Mouse (Mus musculus) layer of hippocampus, adult 8-10 months (tissue): ENCODE measurements at regions not wholly inside any gene's neighbourhood (a gene's known extent, or its start where the extent isn't known, plus 50 kb on each side); places are given as distances from the start of the nearest gene placed in this dataset.
A peak's percentile ranks its signal among the peaks of the same experiment; 100 is the strongest.

Experiments
- DNase-seq, 2 experiments: peaks; one replicate each; pipeline ENCODE4 v3.0.0; 2022; ENCODE audit warnings: low spot score in 2 of 2

DNA sequence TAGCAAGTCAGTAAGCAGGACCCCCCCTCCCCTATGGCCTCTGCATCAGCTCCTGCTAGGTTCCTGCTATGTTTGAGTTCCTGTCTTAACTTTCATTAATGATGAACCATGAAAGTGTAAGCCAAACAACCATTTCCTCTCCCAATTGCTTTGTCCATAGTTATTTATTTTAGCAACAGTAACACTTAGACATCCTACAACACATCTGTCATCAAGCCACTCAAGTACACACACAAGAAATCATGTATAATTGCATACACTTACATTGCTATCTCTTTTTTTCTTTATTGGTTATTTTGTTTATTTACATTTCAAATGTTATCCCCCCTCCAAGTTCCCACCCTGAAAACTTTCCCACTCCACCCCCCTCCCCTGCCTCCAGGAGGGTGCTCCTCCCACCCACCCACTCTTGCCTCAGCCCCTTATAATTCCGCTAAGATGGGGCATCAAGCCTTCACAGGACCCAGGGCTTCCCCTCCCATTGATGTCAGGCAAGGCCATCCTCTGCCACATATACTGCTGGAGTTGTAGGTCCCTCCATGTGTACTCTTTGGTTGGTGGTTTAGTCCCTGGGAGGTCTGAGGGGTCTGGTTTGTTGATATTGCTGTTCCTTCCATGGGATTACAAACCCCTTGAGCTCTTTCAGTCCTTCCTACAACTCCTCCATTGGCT is 310.9 kb upstream of the Ccnh start:
- DNase-seq: no peak

DNA sequence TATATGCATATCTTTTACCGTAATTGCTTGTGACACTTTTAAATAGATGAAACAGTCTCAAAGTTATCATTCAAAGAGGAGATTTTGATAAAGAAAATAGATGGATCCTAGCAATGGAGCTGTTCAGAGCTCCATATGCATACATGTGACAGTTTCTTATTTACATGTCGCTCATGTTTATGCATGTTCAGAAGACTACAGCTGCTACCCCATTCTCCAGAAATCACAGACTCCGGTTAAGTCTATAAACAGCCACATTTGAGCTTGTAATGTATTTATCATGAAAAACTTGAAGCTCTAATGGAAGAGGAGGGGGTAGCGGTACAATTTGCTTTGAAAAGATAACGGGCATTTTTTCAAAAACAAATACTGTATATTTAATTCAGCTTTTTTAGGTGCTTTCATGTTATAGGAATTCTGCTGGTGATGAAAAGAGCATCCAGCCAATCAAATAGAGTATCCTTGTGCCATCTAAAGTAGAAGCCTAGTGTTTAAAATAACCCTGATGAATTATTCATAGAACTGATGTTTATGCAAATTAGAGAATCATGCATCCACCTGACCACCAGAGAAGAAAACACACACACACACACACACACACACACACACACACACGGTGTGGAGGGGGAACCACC is 283.7 kb upstream of the Ccnh start:
- DNase-seq: no peak

DNA sequence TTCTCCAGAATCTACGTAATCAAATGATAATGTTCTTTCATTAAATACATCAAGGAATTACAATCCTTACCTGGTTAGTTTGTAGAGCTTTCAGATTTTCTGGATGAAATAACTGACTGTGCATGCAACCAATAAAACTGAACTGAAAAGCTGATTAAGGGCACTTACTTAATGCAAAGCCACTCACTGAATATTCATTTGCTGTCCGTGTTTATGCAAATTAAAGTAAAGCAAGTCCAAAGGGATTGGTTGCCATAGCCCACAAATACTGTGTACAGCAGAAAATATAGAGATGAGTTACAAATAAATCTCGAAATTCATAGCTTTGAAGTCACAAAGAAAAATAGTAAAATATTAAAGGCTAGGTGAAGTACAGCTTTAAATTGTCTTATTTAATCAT is 283.2 kb upstream of the Ccnh start:
- no peak for DNase-seq

DNA sequence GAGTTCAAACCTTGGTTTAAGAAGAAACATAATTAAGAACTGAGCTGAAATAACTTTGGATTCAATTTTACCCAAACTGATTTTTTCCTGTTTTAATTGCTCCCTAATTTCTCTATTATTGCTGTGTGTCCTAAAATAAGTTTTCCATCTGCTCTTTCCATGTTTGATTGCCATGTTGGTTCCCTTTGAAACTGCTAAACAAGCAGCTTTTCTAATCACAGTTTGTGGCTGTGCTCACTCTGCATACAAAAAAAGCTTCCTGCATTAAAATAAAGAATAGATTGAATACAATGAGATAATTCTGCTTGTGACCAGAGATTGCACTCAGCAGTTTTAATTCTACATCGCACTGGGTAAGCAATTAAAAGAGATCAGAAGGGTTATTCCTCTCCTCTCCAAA is 257.9 kb upstream of the Ccnh start:
- peak in 1 of 2 experiments; percentile 8 for DNase-seq

DNA sequence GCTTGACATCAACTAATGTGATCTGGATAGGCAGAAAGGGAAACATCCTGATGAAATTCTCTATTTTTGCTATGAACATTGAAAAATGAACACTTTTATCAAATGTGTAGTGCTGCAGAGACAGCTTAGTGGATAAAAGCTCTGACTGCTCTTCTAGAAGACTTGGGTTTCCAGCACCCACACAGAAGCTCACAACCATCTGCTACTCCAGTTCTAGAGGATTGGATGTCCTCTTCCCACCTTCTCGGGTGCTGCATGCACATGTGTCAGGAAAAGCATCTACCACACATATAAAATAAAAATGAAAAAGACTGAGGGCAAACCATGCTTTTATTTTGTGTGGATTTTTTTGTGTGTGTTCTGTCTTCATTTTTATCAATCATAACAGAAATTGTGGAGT is 253.6 kb upstream of the Ccnh start:
- peak; percentile 26 to 28 for DNase-seq

DNA sequence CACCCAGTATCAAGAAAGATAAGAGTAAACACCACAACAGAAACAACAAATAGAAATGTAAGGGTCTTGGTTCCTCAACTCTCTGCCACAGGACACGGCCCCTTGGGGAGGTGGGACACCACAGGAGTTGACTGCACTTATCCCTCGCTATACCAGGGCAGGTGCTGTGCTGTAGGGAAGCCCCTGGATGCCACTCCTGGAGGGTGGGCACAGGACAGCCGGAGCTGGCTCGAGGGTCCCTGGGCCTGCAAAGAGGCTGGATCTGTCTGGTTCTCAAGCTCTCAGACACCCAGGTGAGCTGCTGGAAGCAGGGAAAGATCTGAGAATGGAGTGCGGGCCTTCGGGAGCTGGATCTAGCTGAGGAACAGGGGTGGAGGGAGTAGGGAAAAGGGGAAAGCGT is 249.5 kb upstream of the Ccnh start:
- no peak for DNase-seq

DNA sequence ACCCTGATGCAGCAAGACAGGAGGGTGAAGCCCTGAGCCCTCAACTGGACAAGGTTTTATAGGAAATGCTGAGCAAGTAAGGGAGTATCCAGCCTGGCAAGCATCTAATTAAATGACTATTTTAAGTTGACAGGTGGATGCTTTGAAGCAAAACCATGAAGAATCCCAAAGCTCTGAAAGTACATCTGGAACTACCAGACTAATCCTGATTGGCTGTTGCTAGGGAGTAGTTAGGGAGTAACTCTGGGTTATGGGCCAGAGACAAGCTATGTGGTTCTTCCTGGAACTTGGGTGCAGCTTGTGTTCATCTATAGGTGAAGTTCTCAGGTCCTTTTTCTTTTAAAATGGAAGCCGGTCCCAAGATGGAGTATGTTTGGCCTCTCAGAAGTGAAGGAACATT is 248.3 kb upstream of the Ccnh start:
- DNase-seq: no peak

DNA sequence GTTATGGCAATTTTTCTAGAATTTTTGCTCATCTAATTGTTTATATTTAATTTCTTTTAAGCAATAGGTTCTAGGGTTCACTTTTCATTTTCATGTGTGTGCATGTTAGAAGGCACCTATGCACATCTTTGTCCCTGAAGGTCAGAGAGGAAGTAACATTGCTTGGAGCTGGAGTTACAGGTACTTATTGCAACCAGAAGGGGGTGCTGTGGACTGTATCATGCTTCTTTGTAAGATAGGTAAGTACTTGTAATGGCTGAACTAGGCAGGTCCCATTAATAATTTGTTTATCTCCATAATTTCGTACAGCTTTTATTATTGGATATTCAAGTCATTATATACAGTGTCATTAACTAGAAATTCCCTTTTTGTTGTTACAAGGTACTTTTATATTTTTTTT is 238.3 kb upstream of the Ccnh start:
- no peak for DNase-seq

DNA sequence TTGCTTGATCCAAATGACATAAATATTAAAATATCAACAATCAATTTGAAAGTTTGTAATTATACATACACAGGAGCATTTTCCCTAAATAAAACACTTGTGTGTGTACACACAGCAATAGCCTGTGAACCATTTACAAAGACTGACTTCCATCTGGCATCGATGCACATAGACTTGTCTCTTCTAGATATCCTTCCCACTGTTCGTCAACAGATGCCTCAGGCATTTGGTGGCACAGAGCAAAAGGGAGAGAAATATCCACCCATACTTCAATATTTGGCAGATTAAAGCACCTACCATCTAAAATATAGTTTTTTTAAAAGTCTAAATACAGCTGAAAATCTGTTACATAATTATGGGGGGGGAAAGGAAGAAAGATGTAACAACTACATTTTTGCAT is 236.0 kb upstream of the Ccnh start:
- peak; percentile 42 to 61 for DNase-seq

DNA sequence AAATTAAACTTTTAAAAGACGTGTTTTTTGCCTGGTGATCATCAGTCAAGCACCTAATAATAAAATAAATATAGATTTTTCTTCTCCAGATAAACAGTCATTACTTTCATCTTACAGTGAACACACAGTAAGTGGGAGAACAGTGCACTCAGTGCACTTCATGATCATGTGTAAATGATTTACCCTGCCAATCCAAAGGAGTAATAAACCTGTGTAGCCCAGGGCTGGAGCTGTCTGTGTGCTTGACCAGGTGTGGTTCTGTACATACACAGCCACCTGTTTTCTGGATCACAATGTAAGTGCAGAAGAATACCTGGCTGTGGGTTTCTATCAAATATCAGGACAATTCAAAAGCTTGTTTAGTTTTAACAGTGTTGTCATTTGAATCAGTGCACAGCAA is 235.4 kb upstream of the Ccnh start:
- no peak for DNase-seq

DNA sequence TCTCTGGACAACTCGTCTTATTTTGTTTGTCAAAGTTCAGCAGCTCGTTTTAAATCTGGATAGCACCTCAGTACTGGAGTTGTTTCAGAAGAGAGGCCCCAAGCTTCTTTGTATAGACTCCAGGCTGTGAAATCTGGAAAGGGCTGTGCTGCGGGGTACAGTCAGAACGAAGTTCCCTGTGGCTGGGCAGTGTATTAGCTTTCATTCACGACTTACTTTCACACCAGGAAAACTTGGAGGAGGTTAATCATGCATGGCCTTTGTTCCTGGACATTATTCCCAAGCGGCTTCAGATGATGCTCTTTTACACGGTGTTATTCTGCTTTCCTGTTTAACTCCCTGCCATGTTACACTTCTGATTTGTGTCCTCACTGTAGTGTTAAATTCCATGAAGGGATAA is 220.3 kb upstream of the Ccnh start:
- DNase-seq: no peak
